Mouse (Mus musculus): ENCODE data around the gene Col15a1.

Col15a1 gene

GRCm38 (mm10) chr4:47319561-47320321, 111.8 kb downstream of the Col15a1 start:
- CTCF ChIA-PET: interaction anchor here in 1 of 4 experiments (0.6 to 0.7 kb wide), 2 partner anchors 11 to 721 kb away, joined by 3 read pairs; no protein-coding TSS in a partner anchor
- POLR2A ChIA-PET: interaction anchor here in 1 of 4 experiments (0.6 kb wide), 1 partner anchor 1065 kb away, joined by 5 read pairs; no protein-coding TSS in a partner anchor

DNA sequence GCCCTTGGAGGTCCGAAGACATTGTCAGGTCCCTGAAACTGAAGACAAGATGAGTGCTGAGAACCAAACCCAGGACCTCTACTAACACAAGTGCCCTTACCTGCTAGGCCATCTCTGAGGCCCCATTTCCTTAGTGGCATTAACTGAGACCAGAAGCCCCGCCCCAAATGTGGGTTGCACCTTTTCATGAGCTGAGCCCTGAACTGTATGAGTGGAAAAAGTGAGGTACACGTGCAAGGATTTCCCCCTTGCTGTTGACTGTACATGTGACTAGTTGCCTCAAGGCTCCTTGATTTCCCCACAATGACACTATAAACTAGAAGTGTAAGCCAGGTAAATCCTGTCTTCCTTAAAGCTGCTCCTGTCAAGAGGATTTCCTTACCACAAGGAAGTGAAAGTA, 114.4 kb downstream of the Col15a1 start:
- CTCF ChIA-PET: no interaction called here
- POLR2A ChIA-PET: no interaction called here

DNA sequence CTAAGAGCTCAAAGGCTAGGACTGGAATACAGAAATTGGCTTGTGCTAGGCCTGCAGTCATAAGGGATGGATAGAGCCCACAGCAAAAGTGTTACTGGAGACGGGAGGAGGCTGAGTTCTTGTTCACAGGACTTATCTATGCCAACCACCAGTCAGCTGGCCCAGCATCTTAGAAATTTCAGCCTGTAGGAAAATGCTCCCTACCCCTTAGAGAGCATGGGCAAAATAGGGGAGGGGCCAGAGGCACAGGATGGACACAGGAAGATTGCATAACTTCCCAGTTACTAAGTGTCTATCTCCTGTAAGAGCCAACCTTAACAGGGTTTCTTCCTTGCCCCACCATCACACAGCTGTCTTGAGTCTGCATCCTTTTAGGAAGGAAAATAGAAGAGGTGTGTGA, 116.2 kb downstream of the Col15a1 start:
- ChIA-PET POLR2A (interaction anchor here in 1 of 4 experiments (0.7 kb wide), 1 partner anchor 29 kb away, joined by 3 read pairs; the partner anchor contains the start of gene Tgfbr1), CTCF (interaction anchor here in 1 of 4 experiments (0.6 kb wide), 1 partner anchor 9 kb away, joined by 3 read pairs; no protein-coding TSS in a partner anchor)

DNA sequence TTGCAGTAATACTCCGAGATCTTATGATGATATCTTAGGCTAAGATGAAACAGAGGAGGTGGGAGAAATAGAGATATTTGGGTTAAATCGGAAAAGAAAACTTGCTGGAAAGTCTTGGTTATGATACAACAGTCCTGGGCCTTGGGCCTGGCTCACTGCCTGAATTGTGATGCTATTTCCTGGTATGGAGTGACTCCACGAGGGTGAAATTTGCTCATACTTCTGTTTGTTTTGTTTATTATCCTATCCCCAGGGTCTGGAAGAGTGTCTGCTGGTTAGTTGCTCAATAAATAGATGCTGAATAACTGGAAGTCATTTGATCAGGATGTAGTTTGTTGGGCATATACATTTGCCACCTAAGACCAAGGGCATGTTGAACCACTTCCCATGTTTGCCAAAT, 119.8 kb downstream of the Col15a1 start:
- POLR2A ChIA-PET: no interaction called here
- CTCF ChIA-PET: no interaction called here

DNA sequence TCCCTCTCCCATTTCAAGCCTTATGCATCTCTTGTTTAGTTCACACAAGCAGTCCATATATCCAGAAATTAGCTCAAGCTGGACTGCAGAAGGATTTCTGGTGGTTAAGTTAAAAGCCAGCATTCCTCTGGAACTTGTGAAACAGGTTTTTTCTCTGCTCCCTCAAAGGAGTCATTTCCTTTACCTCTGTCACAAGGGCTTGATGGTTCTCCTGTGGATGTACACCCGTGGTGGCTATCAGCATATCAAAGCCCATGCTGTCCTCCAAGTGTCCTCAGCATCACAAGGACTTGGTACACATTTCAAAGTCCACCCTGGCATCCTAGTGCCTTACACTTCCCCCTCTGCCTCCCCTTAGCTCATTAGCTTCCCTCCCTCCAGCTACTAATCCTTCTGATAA, 121.3 kb downstream of the Col15a1 start:
- POLR2A ChIA-PET: interaction anchor here in 2 of 4 experiments (1.0 to 1.7 kb wide), 2 partner anchors 12 to 23 kb away, joined by 3 to 4 read pairs; no protein-coding TSS in a partner anchor
- CTCF ChIA-PET: interaction anchor here in 1 of 4 experiments (0.7 kb wide), 1 partner anchor 46 kb away, joined by 3 read pairs; no protein-coding TSS in a partner anchor

- CTCF ChIA-PET: interaction anchor here in 1 of 4 experiments (0.8 kb wide), 1 partner anchor 75 kb away, joined by 9 read pairs; no protein-coding TSS in a partner anchor
- POLR2A ChIA-PET: interaction anchor here in 1 of 4 experiments (1.7 kb wide), 1 partner anchor 13 kb away, joined by 4 read pairs; no protein-coding TSS in a partner anchor
These were observed 122.6 kb downstream of the Col15a1 start for GRCm38 (mm10) chr4:47330378-47331052.

- POLR2A ChIA-PET: no interaction called here
These were observed 124.9 kb downstream of the Col15a1 start for GRCm38 (mm10) chr4:47332812-47333343.

DNA sequence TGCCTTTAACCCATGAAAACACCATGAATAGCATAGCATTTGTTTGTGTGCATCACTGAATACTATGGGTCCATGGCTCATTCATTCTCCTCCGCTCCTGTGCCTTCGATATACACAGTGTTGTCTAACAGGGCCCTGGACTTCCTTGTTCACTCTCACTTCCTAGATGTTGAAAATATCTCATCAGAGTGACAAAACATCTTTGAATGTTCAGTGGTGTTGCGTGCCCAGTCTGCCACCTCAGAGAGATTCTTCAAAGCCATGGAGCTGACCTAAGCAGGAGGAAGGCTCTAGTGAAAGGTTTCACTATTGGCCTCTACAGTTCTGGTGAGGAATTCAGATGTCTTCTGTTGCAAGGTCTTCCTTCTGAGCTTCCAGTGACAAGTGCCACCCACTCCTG, 125.6 kb downstream of the Col15a1 start:
- ChIA-PET POLR2A (no interaction called here), CTCF (interaction anchor here in 2 of 4 experiments (0.5 to 0.6 kb wide), 2 partner anchors 9 to 561 kb away, joined by 3 to 4 read pairs; no protein-coding TSS in a partner anchor)

More at GRCm38 (mm10) chr4:47332812-47333343, 124.9 kb downstream of the Col15a1 start:
- CTCF ChIA-PET: interaction anchor here in 1 of 4 experiments (0.5 kb wide), 1 partner anchor 560 kb away, joined by 4 read pairs; no protein-coding TSS in a partner anchor

DNA sequence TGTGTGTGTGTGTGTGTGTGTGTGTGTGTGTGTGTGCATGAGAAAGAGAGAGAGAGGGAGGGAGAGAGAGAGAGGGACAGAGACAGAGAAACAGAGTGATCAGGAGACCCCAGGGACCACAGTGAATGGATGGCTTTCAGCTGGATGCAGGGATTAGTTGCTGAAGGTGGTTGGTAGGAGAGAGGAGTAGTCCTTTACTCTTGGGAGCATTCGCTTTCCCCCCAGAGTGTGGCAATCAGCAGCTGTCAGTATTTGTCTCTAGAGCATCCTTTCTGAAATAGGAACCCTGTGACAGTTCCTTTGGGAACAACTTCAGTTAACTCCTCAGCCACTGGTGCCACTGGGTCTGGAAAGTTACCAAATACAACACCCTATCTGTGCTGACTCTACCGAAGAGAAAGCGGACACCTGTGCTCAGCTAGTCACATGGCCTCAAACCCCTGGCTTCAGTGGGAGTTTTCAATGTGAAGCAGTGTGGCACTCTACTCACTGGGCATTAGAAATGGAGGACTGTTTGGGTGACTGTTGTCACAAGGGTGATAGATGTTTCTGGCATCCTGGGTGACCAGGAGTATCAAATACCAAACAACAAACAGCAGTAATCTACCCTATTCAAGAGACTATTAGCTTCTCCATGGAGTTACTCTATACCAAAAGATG, 129.1 kb downstream of the Col15a1 start:
- ChIA-PET CTCF (no interaction called here), POLR2A (interaction anchor here in 1 of 4 experiments (1.2 kb wide), 1 partner anchor 15 kb away, joined by 3 read pairs; no protein-coding TSS in a partner anchor)

DNA sequence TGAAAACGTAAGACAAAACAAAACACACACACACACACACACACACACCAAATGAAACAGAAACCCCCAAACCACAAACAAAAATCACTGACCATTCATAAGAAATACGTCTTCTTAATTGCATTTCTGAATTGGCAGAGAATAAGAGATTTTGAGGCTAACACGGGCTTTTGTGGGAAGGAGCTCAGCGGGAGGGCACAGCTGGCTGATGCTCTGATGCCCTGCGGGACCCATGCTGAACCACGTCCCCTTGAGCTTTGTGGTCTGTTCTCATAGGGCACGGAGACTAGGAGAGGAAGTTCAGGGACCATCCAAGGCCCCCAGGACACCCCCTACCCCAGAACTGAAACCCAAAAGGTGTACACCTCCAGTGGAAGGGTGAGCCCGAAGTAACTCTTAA, 134.7 kb downstream of the Col15a1 start:
- ChIA-PET CTCF (interaction anchor here in 2 of 4 experiments (1.0 to 1.3 kb wide), 2 partner anchors 9 to 10 kb away, joined by 3 to 4 read pairs; no protein-coding TSS in a partner anchor), POLR2A (interaction anchor here in 2 of 4 experiments (0.6 to 1.9 kb wide), 3 partner anchors 9 to 872 kb away, joined by 3 to 4 read pairs (median 3); partner anchors contain the start of gene Tgfbr1 (in 1 of the 2))

- CTCF ChIA-PET: no interaction called here
- POLR2A ChIA-PET: no interaction called here
These were observed 139.1 kb downstream of the Col15a1 start for GRCm38 (mm10) chr4:47347022-47347421.

- POLR2A ChIA-PET: no interaction called here
These were observed 141.8 kb downstream of the Col15a1 start for GRCm38 (mm10) chr4:47349759-47350158.

DNA sequence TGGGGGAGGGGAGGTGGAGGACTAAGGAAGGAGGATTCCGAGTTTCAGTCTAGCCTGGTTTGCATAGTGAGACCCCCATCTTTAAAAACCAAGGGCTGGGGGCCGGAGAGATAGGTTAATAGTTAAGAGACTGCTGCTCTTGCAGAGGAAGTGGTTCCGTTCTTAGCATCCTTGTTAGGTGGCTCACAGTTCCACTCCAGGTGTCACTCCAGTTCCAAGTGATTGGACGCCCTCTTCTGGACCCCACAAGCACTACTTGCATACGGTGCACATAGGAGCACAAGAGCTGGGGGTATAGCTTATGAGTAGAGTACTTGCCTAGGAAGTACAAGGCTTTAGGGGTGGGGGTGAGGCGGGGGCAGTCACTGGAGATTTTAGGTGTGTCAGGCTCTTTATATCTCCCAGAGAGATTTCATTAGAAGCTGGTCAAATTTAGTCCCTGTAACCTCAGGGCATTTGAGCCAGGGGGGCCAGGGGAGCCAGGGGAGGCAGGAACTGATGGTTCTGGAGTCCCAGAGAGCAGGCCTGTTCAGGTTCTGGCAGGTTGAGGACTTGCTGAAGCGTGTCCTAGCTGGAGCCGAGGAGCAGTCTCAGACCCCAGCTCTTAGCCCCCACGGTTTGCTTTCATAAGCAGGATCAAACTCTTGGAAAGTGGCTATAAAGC, 143.6 kb downstream of the Col15a1 start:
- CTCF ChIA-PET: interaction anchor here in 3 of 4 experiments (0.7 to 2.6 kb wide), 21 partner anchors 9 to 1430 kb away, joined by 3 to 20 read pairs (median 4); no protein-coding TSS in a partner anchor
- POLR2A ChIA-PET: interaction anchor here in 3 of 4 experiments (0.6 to 2.6 kb wide), 16 partner anchors 9 to 1233 kb away, joined by 3 to 25 read pairs (median 4); partner anchors contain the start of gene Tmeff1 (in 1 of the 3)

More at GRCm38 (mm10) chr4:47349759-47350158, 141.8 kb downstream of the Col15a1 start:
- CTCF ChIA-PET: interaction anchor here in 1 of 4 experiments (1.3 kb wide), 1 partner anchor 220 kb away, joined by 5 read pairs; no protein-coding TSS in a partner anchor

GRCm38 (mm10) chr4:47352061-47352661, 144.2 kb downstream of the Col15a1 start:
- ChIA-PET CTCF (interaction anchor here (0.7 to 2.6 kb wide), 22 partner anchors 9 to 1431 kb away, joined by 3 to 20 read pairs (median 4); no protein-coding TSS in a partner anchor), POLR2A (interaction anchor here in 3 of 4 experiments (0.6 to 2.6 kb wide), 23 partner anchors 10 to 1233 kb away, joined by 3 to 25 read pairs (median 3); partner anchors contain the start of genes Alg2 (in 1 of the 3), Erp44 (in 1 of the 3), Galnt12 (in 1 of the 3) and Invs (in 1 of the 3))

DNA sequence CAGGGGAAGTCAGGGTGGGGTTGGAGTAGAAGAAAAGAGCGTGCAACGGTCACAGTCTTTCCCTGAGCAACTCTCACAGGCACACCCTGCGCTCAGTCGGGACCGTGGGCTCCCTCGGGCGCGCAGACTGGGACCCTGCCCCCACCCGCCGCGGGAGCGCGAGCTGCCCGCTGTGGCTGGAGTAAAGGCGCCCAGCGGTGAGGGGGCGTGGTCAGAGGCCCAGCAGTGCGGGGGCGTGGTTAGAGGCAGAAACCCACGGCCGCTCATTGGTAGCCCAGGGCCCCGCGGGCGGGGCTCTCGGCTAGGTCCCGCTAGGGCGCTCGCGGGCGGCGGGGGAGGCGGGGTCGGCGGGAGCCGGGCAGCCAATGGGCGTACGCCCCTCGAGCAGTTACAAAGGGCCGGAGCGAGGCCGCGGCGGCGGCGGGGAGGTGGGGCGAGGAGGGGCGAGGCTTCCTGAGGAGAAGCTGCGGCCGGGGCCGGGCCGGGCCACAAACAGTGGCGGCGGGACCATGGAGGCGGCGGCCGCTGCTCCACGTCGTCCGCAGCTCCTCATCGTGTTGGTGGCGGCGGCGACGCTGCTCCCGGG, 144.9 kb downstream of the Col15a1 start, which contains the start of gene Tgfbr1:
Tgfbr1 (plus strand) TSS at position 420 of the 586 bp plus-strand sequence.
- POLR2A ChIA-PET: interaction anchor here (0.6 to 2.6 kb wide), 20 partner anchors 10 to 1232 kb away, joined by 3 to 25 read pairs (median 3); partner anchors contain the start of genes Alg2 (in 2 of the 4), Sec61b (in 2 of the 4), Erp44 (in 1 of the 4) and Galnt12 (in 1 of the 4)

More for the DNA sequence above, 144.9 kb downstream of the Col15a1 start, which contains the start of gene Tgfbr1:
- CTCF ChIA-PET: interaction anchor here (0.6 to 2.6 kb wide), 15 partner anchors 9 to 1049 kb away, joined by 3 to 20 read pairs (median 5); no protein-coding TSS in a partner anchor

Measured in embryonic stem cell, embryonic (primary cell).